Mouse (Mus musculus) neural tube, embryonic 15.5 days (tissue): ENCODE data around the gene Rnf39. TPM values are rescaled to one million over a fixed set of nuclear protein-coding genes. Genes with fewer than 3 reads are reported as not detected.

ENCODE experiments used
- ATAC-seq: fragments of 200-750 bp; cut with Nextera tagmentation; 2 replicates; pipeline ENCODE4 v1.8.0; 2017; ENCODE audit warnings: mild to moderate bottlenecking, moderate TSS enrichment, moderate library complexity; ENCODE audit not compliant: low FRiP score
- H3K27ac ChIP-seq: fragments of 300-500 bp; sonication (generic); replicated peaks from 2 replicates; pipeline ENCODE4 v1.5.1; 2015; ENCODE audit warnings: mild to moderate bottlenecking, inconsistent platforms
- H3K27me3 ChIP-seq: fragments of 300-500 bp; sonication (generic); replicated peaks from 2 replicates; pipeline ENCODE4 v1.6.1; 2015; ENCODE audit warnings: inconsistent platforms
- H3K36me3 ChIP-seq: fragments of 300-500 bp; sonication (generic); 2 replicates; pipeline ENCODE4 v1.6.1; 2015; ENCODE audit warnings: inconsistent platforms
- H3K4me1 ChIP-seq: fragments of 300-500 bp; sonication (generic); 2 replicates; pipeline ENCODE4 v1.6.1; 2015; ENCODE audit warnings: inconsistent platforms
- H3K4me2 ChIP-seq: fragments of 300-500 bp; sonication (generic); 2 replicates; pipeline ENCODE4 v1.6.1; 2015; ENCODE audit warnings: inconsistent platforms, mild to moderate bottlenecking, moderate library complexity
- H3K4me3 ChIP-seq: fragments of 300-500 bp; sonication (generic); replicated peaks from 2 replicates; pipeline ENCODE4 v1.5.1; 2015; ENCODE audit warnings: mild to moderate bottlenecking, inconsistent platforms
- H3K9ac ChIP-seq: fragments of 300-500 bp; sonication (generic); replicated peaks from 2 replicates; pipeline ENCODE4 v1.6.1; 2015; ENCODE audit warnings: mild to moderate bottlenecking, inconsistent platforms
- H3K9me3 ChIP-seq: fragments of 300-500 bp; sonication (generic); replicated peaks from 2 replicates; pipeline ENCODE4 v1.6.1; 2016; ENCODE audit warnings: inconsistent platforms
- WGBS: fragments of 180-500 bp; shearing (Covaris S2); methylation state at CpG from one replicate; pipeline ENCODE4 v1.1.7; 2015; ENCODE audit warnings: mixed read lengths; 5-methylcytosine and 5-hydroxymethylcytosine counted together
- polyA plus RNA-seq: library from polyadenylated mRNA; unstranded; fragments of >200 nt; fragmentation: Nextera tagmentation; extraction: Ambion mirVana; gene quantifications from 2 replicates; pipeline ENCODE4 v1.2.1, GENCODE M21; 2015

Rnf39 gene
- polyA plus RNA-seq, 1 experiment from 2014 or later = 1.9 TPM

- ATAC-seq = no peak
- H3K9me3 ChIP-seq = no peaks in the 10 kb centered on the region
- H3K27ac ChIP-seq = no peak overlapping the region
- H3K9ac ChIP-seq = no peak overlapping the region
- peaks cover 23% of the 10 kb centered on the region for H3K4me1 ChIP-seq
- no peak overlapping the region for H3K4me3 ChIP-seq
- no peak overlapping the region for H3K4me2 ChIP-seq
- peaks cover 1% of the 10 kb centered on the region; the same call in 1 of the 2 replicates for H3K36me3 ChIP-seq
- 83% methylated on average over 1 of the region's 1 CpGs for WGBS
- no peaks in the 10 kb centered on the region for H3K27me3 ChIP-seq
Measured at GRCm38 (mm10) chr17:36961125-36961524, 18.4 kb downstream of the Rnf39 start.

- Histone ChIP-seq H3K4me1 (no peaks in the 10 kb centered on the region), H3K36me3 (no peaks in the 10 kb centered on the region), H3K9ac (no peak overlapping the region), H3K9me3 (no peaks in the 10 kb centered on the region), H3K4me2 (no peak overlapping the region), H3K4me3 (no peak overlapping the region), H3K27ac (no peak overlapping the region), H3K27me3 (no peaks in the 10 kb centered on the region)
- 84% methylated on average over 1 of the region's 1 CpGs for WGBS
- no peak for ATAC-seq
Measured at GRCm38 (mm10) chr17:36966875-36967274, 24.2 kb downstream of the Rnf39 start.

- ATAC-seq = no peak
- WGBS = 89% methylated on average over 14 of the region's 14 CpGs
- Histone ChIP-seq H3K4me2 (no peak overlapping the region), H3K4me1 (no peaks in the 10 kb centered on the region), H3K9me3 (no peaks in the 10 kb centered on the region), H3K4me3 (no peak overlapping the region), H3K36me3 (no peaks in the 10 kb centered on the region), H3K9ac (no peak overlapping the region), H3K27me3 (no peaks in the 10 kb centered on the region), H3K27ac (no peak overlapping the region)
Measured at GRCm38 (mm10) chr17:36970316-36970890, 27.7 kb downstream of the Rnf39 start.

GRCm38 (mm10) chr17:36971172-36971850 lies 28.6 kb downstream of the Rnf39 start:
- Histone ChIP-seq H3K36me3 (no peaks in the 10 kb centered on the region), H3K27me3 (no peaks in the 10 kb centered on the region), H3K4me1 (no peaks in the 10 kb centered on the region), H3K27ac (no peak overlapping the region), H3K4me2 (no peak overlapping the region), H3K9me3 (no peaks in the 10 kb centered on the region), H3K9ac (no peak overlapping the region), H3K4me3 (no peak overlapping the region)
- no peak for ATAC-seq
- 90% methylated on average over 6 of the region's 6 CpGs for WGBS

- no peak overlapping the region for H3K4me2 ChIP-seq
- 82% methylated on average over 3 of the region's 3 CpGs for WGBS
- no peak for ATAC-seq
- no peak overlapping the region for H3K27ac ChIP-seq
- H3K9me3 ChIP-seq = no peaks in the 10 kb centered on the region
- H3K4me1 ChIP-seq = no peaks in the 10 kb centered on the region
- H3K9ac ChIP-seq = no peak overlapping the region
- no peaks in the 10 kb centered on the region for H3K36me3 ChIP-seq
- no peak overlapping the region for H3K4me3 ChIP-seq
- H3K27me3 ChIP-seq = no peaks in the 10 kb centered on the region
Measured at GRCm38 (mm10) chr17:36972791-36973190, 30.1 kb downstream of the Rnf39 start.

- Histone ChIP-seq H3K27me3 (no peaks in the 10 kb centered on the region), H3K9me3 (no peaks in the 10 kb centered on the region), H3K27ac (no peak overlapping the region), H3K4me3 (no peak overlapping the region), H3K36me3 (no peaks in the 10 kb centered on the region), H3K4me2 (no peak overlapping the region), H3K4me1 (no peaks in the 10 kb centered on the region), H3K9ac (no peak overlapping the region)
- WGBS = 81% methylated on average over 8 of the region's 8 CpGs
- ATAC-seq = no peak
Measured at GRCm38 (mm10) chr17:36973271-36973787, 30.6 kb downstream of the Rnf39 start.

GRCm38 (mm10) chr17:36981221-36981813 lies 38.6 kb downstream of the Rnf39 start, which contains the start of gene 2410137M14Rik:
Gene 2410137M14Rik (minus strand): TSS chr17:36981237.
- Histone ChIP-seq H3K9ac (no peak within 1 kb of the TSS), H3K9me3 (no peaks in the 10 kb centered on the region), H3K4me3 (no peak within 1 kb of the TSS), H3K36me3 (no peaks in the 10 kb centered on the region), H3K27ac (no peak within 1 kb of the TSS), H3K4me2 (peak within 1 kb of the TSS; percentile 28), H3K27me3 (no peaks in the 10 kb centered on the region), H3K4me1 (no peaks in the 10 kb centered on the region)
- WGBS = 18% methylated on average over 18 of the region's 18 CpGs
- ATAC-seq = no peak

- WGBS = 5% methylated on average over 4 of the region's 4 CpGs
- Histone ChIP-seq H3K9me3 (no peaks in the 10 kb centered on the region), H3K4me3 (no peak overlapping the region), H3K27me3 (peaks cover 3% of the 10 kb centered on the region; the same call in 1 of the 2 replicates), H3K4me1 (no peaks in the 10 kb centered on the region), H3K4me2 (peak overlapping the region; percentile 28), H3K27ac (no peak overlapping the region), H3K36me3 (no peaks in the 10 kb centered on the region), H3K9ac (no peak overlapping the region)
- ATAC-seq = no peak
Measured at GRCm38 (mm10) chr17:36981845-36982244, 39.1 kb downstream of the Rnf39 start.

GRCm38 (mm10) chr17:36982253-36983155 lies 39.8 kb downstream of the Rnf39 start:
- no peak for ATAC-seq
- H3K4me1 ChIP-seq = no peaks in the 10 kb centered on the region
- H3K4me3 ChIP-seq = no peak overlapping the region
- H3K36me3 ChIP-seq = no peaks in the 10 kb centered on the region
- no peak overlapping the region for H3K4me2 ChIP-seq
- peaks cover 10% of the 10 kb centered on the region for H3K27me3 ChIP-seq
- no peak overlapping the region for H3K9ac ChIP-seq
- H3K9me3 ChIP-seq = no peaks in the 10 kb centered on the region
- H3K27ac ChIP-seq = no peak overlapping the region
- WGBS = 32% methylated on average over 5 of the region's 5 CpGs

GRCm38 (mm10) chr17:36988475-36988874 lies 45.8 kb downstream of the Rnf39 start:
- H3K4me1 ChIP-seq = no peaks in the 10 kb centered on the region
- H3K4me3 ChIP-seq = peak overlapping the region; percentile 15; the same call in 1 of the 2 replicates
- ATAC-seq = peak; percentile 38
- no peaks in the 10 kb centered on the region for H3K9me3 ChIP-seq
- no peaks in the 10 kb centered on the region for H3K36me3 ChIP-seq
- no peak overlapping the region for H3K9ac ChIP-seq
- WGBS = 11% methylated on average over 24 of the region's 24 CpGs
- H3K27ac ChIP-seq = no peak overlapping the region
- H3K4me2 ChIP-seq = peak overlapping the region; percentile 41
- peaks cover 31% of the 10 kb centered on the region for H3K27me3 ChIP-seq

GRCm38 (mm10) chr17:36989437-36989836 lies 46.7 kb downstream of the Rnf39 start, which contains the start of gene H2-M5:
Gene H2-M5 (minus strand): TSS chr17:36989537.
- 27% methylated on average over 5 of the region's 5 CpGs for WGBS
- H3K36me3 ChIP-seq = no peaks in the 10 kb centered on the region
- no peaks in the 10 kb centered on the region for H3K9me3 ChIP-seq
- H3K4me1 ChIP-seq = no peaks in the 10 kb centered on the region
- no peak within 1 kb of the TSS for H3K9ac ChIP-seq
- H3K4me3 ChIP-seq = peak within 1 kb of the TSS; percentile 15; the same call in 1 of the 2 replicates
- no peak within 1 kb of the TSS for H3K27ac ChIP-seq
- H3K27me3 ChIP-seq = peaks cover 31% of the 10 kb centered on the region
- H3K4me2 ChIP-seq = peak within 1 kb of the TSS; percentile 41
- no peak for ATAC-seq
